23 mouse cellular contexts compared by ENCODE assay signal in genomic region chr9:121923443-121923842, GRCm38 (mm10). TPM values are rescaled to one million over a fixed set of nuclear protein-coding genes. Genes with fewer than 3 reads are reported as not detected.
"Had no signal": no experiment of that assay in that cellular context is flagged by ENCODE, and none has a peak within 500 bp of the region (broad histone marks: within the 10 kb centered on the region; RNA-seq: fewer than 3 reads in every experiment).

No protein-coding gene starts in this region.

- DNase-seq: kidney, adult 11 months; kidney, adult 8-10 months; kidney, postnatal 10 days; kidney, postnatal 36 days; layer of hippocampus, postnatal 36 days; lung, adult 18-20 months; lung, postnatal 14 days; right cerebral cortex, adult 18-20 months; right cerebral cortex, postnatal 14 days; right cerebral cortex, postnatal 4 days; spleen, adult 18-20 months; thymus, postnatal 25 days had no signal

- ATAC-seq: intestine, embryonic 15.5 days; midbrain, embryonic 15.5 days had no signal

- H3K27me3 ChIP-seq: intestine, embryonic 15.5 days; lung, embryonic 15.5 days; midbrain, embryonic 12.5 days; midbrain, embryonic 15.5 days; neural tube, embryonic 12.5 days; neural tube, embryonic 15.5 days; stomach, embryonic 15.5 days had no signal

- H3K4me2 ChIP-seq: intestine, embryonic 15.5 days; kidney, embryonic 15.5 days; limb, embryonic 13.5 days; lung, embryonic 15.5 days; midbrain, embryonic 12.5 days; midbrain, embryonic 15.5 days; neural tube, embryonic 12.5 days; neural tube, embryonic 15.5 days; stomach, embryonic 15.5 days had no signal

- H3K4me3 ChIP-seq: intestine, embryonic 15.5 days; kidney, embryonic 15.5 days; limb, embryonic 10.5 days; limb, embryonic 13.5 days; lung, embryonic 15.5 days; midbrain, embryonic 12.5 days; midbrain, embryonic 15.5 days; neural tube, embryonic 12.5 days; neural tube, embryonic 15.5 days; stomach, embryonic 15.5 days had no signal

- H3K36me3 ChIP-seq: intestine, embryonic 15.5 days; kidney, embryonic 15.5 days; limb, embryonic 10.5 days; limb, embryonic 13.5 days; lung, embryonic 15.5 days; midbrain, embryonic 12.5 days; midbrain, embryonic 15.5 days; neural tube, embryonic 12.5 days; neural tube, embryonic 15.5 days; stomach, embryonic 15.5 days had no signal

- H3K9ac ChIP-seq: intestine, embryonic 15.5 days; kidney, embryonic 15.5 days; limb, embryonic 13.5 days; lung, embryonic 15.5 days; midbrain, embryonic 12.5 days; midbrain, embryonic 15.5 days; neural tube, embryonic 12.5 days; neural tube, embryonic 15.5 days; stomach, embryonic 15.5 days had no signal

- H3K27ac ChIP-seq: intestine, embryonic 15.5 days; kidney, embryonic 15.5 days; limb, embryonic 10.5 days; limb, embryonic 13.5 days; lung, embryonic 15.5 days; macrophage; midbrain, embryonic 12.5 days; midbrain, embryonic 15.5 days; neural tube, embryonic 12.5 days; neural tube, embryonic 15.5 days; stomach, embryonic 15.5 days had no signal

- H3K4me1 ChIP-seq: intestine, embryonic 15.5 days; lung, embryonic 15.5 days; midbrain, embryonic 12.5 days; midbrain, embryonic 15.5 days; neural tube, embryonic 12.5 days; neural tube, embryonic 15.5 days; stomach, embryonic 15.5 days had no signal

- H3K9me3 ChIP-seq: intestine, embryonic 15.5 days; kidney, embryonic 15.5 days; limb, embryonic 10.5 days; limb, embryonic 13.5 days; lung, embryonic 15.5 days; midbrain, embryonic 12.5 days; midbrain, embryonic 15.5 days; neural tube, embryonic 12.5 days; neural tube, embryonic 15.5 days; stomach, embryonic 15.5 days had no signal

RNA-seq across cellular contexts. Expression of gene Cyp8b1, which starts 7.3 kb away (rescaled TPM):
- polyA plus RNA-seq: intestine, embryonic 15.5 days; limb, embryonic 10.5 days; limb, embryonic 13.5 days; lung, embryonic 15.5 days; macrophage; midbrain, embryonic 12.5 days; midbrain, embryonic 15.5 days; neural tube, embryonic 12.5 days; neural tube, embryonic 15.5 days had no signal

RNA-seq across cellular contexts. Expression of gene Ackr2, which starts 25.3 kb away (rescaled TPM):
- polyA plus RNA-seq: macrophage had no signal

RNA-seq across cellular contexts. Expression of gene Fam198a, which starts 27.3 kb away (rescaled TPM):
- polyA plus RNA-seq: macrophage had no signal
